Mouse (Mus musculus) layer of hippocampus, adult 9-10 months (tissue): ENCODE results near the gene Isyna1.

Experiments
- DNase-seq: peaks from one replicate; pipeline ENCODE4 v3.0.0; 2022; ENCODE audit warnings: low spot score

Gene Isyna1

GRCm38 (mm10) chr8:70604558-70604957, 10.4 kb downstream of the Isyna1 start:
- no peak for DNase-seq

DNA sequence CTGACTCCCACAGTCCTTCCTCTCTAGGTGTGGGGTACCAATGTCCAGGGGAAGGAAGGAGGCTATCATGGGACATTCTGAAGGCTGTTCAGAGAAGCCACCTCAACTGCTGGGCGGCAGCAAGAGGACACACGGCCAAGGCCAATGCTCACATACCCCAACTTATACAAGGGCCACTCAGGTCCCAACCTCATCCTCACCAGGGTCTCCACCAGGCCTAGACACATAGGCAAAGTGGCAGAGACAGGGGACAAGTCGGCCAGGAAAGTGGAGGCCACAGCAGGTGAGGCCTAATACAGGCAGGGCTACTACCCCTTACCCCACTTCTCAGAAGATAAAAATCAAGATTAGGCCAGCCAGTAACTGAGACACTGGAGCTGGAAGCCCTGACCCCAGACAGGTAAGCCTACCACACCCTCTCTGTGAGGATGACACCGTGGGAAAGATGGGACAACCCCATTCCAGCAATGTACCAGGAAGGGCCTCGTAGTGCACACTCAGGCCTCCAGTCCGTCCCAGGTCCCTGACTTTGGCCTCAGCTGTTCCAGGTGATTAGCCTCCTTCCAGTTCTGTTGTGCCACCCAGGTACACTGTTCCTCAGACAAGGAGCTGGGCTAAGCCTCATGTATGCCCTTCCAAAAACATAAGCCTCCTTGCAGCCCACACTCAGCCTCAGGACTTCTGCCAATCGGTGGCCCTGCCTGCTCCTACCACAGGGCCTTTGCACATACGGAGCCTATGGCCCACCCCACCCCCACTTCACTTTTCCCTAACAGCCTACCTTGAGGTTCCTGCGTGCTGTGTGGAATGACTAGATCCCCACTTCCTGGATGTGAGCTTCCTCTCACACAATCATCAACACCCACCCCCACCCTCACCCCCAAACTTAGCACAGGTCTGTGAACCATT, 12.0 kb downstream of the Isyna1 start:
- DNase-seq: no peak

DNA sequence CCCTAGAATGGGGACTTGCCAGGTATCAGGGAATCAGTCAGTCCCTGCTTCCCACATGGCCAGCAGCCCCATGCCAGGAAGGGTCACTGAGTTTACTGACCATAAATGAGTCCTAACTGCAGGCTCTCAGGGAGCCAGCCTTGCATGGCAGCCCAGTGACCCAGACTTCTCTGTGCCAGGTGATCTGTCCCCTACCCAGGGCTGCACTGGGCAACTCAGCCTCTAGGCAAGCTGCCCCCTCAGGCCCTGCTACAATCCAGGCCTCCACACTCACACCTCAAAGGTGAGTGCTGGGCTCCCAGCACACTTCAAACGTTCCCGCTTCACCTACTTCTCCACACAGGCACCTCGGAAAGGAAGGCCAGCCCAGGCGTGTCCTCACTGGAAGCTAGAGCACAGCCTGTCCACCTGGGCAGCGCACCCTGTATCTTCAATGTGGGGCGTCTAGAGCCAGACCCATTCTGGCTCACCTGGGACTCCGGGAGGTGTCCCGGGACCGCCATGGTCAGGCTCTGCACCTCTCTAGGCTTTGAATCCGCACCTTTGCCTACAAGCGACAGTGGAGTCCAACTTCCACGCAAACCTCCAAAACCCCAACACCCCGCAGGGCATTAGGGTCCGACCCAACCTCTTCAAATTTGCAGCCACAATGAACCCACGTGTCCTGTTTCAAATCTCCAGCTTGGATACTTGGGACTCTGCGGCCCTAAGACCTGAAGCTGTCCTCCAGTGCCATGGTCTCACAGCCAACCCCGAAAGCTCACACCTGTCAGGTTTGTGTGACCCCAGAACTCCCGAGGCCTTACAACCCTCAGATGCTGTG, 12.8 kb downstream of the Isyna1 start:
- DNase-seq: no peak

DNA sequence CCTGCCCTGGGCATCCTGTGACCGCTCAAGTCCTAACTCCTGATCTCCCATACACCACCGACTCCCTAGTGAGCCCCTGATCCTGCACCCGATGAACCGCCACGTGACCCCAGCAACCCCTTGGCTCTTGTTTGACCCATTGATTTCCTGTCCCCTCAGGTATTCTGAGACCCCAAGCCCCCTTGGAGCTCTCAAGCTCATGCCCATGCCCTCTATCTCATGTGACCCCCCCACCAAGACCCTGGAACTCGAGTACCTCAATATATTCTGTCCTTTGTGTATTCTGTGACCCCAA, 13.4 kb downstream of the Isyna1 start:
- no peak for DNase-seq

- DNase-seq: no peak
Observed at GRCm38 (mm10) chr8:70607898-70608748, 13.9 kb downstream of the Isyna1 start.

DNA sequence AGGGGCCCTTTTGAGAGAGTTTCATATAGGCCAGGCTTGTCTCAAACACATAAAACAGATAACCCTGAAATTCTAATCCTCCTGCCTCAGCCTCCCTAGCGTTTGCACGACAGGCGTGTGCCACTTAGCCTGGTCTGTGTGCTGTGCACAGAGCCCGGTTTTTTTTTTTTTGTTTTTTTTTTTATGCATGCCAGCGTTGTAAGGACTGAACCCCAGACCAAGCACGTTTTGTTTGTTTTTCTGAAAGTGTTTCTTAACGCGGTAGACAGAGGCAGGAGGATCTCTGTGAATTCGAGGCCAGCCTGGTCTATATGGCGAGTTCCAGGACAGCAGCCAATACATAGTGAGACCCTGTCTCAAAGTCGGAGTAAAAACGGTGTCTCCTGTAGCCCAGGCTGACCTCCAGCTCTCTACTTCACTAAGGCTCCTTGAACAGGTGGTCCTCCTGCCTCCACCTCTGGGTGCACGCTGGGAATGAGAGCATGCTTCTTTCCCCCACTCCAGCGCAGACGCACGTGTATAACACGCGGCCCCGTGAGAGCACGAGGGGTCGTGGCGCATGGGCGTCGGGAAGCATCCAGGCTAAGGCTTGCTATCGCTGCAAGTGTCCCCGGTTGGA, 14.7 kb downstream of the Isyna1 start, which contains the start of gene Ssbp4:
Gene Ssbp4 (minus strand): TSS at position 124 of the 619 bp plus-strand sequence.
- no peak for DNase-seq

- no peak for DNase-seq
Observed at GRCm38 (mm10) chr8:70609368-70609848, 15.2 kb downstream of the Isyna1 start.

DNA sequence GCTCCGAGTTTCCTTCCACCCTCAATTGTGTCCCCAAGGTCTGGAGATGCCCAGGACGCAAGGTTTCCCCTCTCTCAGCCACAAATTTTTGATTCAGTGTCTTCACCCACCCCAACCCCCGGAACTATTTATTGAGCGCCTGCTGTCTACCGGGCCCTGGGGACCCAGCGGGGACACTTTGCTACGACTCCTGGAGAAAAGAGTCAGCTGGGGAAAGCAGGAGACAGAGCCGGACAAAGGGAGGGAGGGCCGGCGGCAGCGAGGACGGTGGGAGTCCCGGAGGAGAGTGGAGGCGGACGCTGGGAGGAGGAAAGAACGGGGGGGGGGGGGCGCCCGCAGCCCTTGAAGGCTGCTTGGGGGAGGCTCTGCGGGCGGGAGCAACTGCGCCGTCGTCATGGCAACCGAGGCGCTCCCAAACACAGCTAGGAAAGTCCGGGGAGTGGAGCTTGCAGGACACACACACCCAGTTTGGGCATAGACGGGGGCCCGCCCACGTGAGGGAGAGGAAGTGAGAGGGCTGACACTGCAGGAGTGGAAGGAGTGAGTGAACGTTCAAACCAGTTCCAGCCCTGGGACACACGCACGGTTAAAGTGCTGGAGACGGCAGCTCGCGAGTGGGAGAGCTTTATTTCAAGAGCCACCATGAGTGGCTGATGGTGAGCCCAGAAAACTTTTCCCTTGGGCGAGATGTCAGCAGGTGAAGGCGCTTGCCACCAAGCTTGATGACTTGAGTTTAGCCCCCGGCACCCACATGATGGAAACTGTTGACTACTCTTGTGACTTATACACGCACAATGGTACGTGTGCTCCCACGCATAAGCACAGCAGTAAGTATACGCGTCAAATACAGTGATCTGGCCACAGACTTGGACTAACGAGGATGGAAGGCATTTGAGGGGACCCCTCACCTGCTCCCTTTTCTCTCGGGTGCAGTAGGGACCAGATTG, 15.9 kb downstream of the Isyna1 start:
- DNase-seq: no peak

GRCm38 (mm10) chr8:70610796-70611771, 16.9 kb downstream of the Isyna1 start:
- no peak for DNase-seq

DNA sequence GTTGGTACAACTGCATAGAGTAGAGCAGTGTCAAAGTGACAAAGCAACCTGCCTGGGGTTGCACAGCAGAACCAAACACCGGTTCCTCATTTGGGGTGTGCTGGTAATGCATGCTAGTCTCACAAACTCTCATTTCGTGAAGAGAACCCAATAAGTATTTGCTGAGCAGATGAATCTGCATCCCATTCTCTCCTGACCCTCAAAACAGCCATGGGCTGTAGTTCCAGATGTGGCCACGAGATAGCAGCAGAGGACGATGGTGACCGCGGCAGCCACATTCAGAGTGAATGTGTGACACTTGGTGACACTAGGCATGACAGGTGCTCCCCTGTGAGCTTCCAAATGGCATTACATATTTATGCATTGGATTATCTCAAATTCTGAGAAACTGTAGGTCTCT, 17.7 kb downstream of the Isyna1 start:
- no peak for DNase-seq

- no peak for DNase-seq
Observed at GRCm38 (mm10) chr8:70613763-70614162, 19.6 kb downstream of the Isyna1 start.

GRCm38 (mm10) chr8:70614469-70614868, 20.3 kb downstream of the Isyna1 start:
- DNase-seq: no peak

GRCm38 (mm10) chr8:70615281-70615680, 21.1 kb downstream of the Isyna1 start:
- no peak for DNase-seq

- DNase-seq: no peak
Observed at GRCm38 (mm10) chr8:70615894-70616293, 21.7 kb downstream of the Isyna1 start, which contains the start of gene Lrrc25. Gene Lrrc25 (plus strand): TSS chr8:70616155.

- DNase-seq: no peak
Observed at GRCm38 (mm10) chr8:70616645-70617044, 22.5 kb downstream of the Isyna1 start.

GRCm38 (mm10) chr8:70617985-70618384, 23.8 kb downstream of the Isyna1 start:
- DNase-seq: no peak

GRCm38 (mm10) chr8:70618888-70619334, 24.7 kb downstream of the Isyna1 start:
- no peak for DNase-seq

DNA sequence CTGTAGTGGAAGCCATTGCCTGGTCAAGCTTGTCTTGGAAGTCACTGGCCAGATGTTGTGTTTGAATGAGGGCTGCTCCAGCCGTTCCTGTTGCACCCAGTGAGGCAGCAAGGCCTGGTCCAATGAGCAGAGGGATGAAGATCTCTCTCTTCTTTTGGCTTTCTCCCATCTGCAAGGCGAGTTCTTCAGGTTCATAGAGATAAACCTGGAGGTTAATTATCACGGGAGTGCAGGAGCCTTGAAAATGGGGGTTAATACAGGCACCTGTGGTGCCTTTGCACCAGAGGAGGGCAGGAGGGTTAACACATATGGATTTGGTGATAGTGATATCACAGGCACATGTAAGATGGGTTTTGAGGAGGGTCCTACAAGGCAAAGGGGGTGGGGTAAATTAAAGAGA, 28.0 kb downstream of the Isyna1 start:
- DNase-seq: no peak

GRCm38 (mm10) chr8:70625104-70625503, 30.9 kb downstream of the Isyna1 start:
- no peak for DNase-seq
